Mouse (Mus musculus): Measurements from ENCODE around the gene Fut7. TPM values are rescaled to one million over a fixed set of nuclear protein-coding genes. Genes with fewer than 3 reads are reported as not detected.
A peak's percentile ranks its signal among the peaks of the same experiment; 100 is the strongest.
"Not testable (repeated sequence)": the region's sequence is repeated elsewhere in the genome, so short reads cannot be mapped to it uniquely, and the experiment has no call there.

The Fut7 gene
- polyA plus RNA-seq, 1 experiment = not detected

DNA sequence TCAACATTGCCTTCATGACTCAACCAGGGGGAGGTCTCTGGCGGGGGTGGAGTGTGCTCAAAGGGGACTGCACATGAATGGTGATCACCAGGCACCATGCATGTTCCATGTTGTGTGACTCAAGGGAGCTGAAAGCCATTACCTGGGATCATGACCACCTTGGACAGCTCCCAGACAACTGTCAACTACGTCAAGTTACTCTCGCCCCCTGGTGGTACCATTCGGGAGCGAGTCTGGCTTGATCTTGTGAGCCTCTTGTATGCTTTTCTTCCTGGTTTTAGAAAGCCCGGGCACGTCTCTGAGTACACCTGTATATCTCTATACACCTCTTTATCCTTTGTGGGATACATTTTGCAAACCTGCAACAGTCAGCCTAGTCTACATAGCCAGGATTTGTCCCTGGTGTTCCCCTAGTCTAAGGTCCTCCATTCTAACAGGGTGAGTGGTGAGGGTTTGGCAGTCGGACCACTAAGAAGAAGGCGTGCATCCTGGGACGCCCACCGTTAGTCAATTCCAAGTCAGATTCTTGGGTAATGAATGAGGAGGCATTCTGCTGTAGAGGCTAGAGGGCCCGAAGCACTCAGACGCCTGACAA, 20.6 kb upstream of the Fut7 start:
- Histone ChIP-seq H3K27ac (replicated peaks; ENCODE audit: low read depth, low read length) (no peak overlapping the region), H3K4me1 (ENCODE audit: control insufficient read depth, insufficient read depth, insufficient read length, low read length) (no peaks in the 10 kb centered on the region)

DNA sequence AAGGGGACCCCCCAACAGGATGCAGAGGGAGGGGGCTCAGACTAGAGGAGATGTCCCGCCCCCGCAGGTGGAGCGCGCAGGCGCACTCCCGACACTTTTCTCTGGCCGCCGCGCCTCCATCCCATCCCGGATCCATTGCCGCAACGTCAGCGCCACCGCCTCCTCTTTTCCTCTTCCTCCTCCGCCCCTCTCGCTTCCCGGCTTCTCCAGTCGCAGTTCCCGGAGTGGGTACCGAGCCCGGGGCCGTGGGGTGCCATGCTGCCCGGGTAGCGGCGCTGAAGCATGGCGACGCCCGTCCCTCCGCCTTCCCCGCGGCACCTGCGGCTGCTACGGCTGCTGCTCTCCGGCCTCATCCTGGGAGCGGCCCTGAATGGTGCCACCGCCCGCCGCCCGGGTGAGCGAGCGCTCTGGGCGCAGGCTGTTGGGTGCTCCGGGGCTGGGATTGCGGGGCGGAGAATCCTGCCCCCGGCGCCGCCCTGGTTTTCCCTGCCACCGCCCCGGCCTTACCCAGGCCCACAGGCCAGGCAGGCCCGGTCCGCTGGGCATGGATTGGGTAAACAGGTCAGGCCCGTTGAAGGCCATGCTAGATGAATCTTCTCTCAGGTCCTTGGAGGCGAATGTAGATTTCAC, 20.0 kb upstream of the Fut7 start:
- peak overlapping the region; percentile 68 for H3K4me3 ChIP-seq (ENCODE audit: insufficient read depth, low read depth, low read length)
- no peaks in the 10 kb centered on the region for H3K4me1 ChIP-seq (ENCODE audit: control insufficient read depth, insufficient read depth, insufficient read length, low read length)
- H3K27ac ChIP-seq (replicated peaks; ENCODE audit: low read depth, low read length) = peak overlapping the region; percentile 3; the same call in 1 of the 2 replicates

More for the DNA sequence above, 20.6 kb upstream of the Fut7 start:
- H3K4me3 ChIP-seq (ENCODE audit: insufficient read depth, low read depth, low read length) = peak overlapping the region; percentile 68

DNA sequence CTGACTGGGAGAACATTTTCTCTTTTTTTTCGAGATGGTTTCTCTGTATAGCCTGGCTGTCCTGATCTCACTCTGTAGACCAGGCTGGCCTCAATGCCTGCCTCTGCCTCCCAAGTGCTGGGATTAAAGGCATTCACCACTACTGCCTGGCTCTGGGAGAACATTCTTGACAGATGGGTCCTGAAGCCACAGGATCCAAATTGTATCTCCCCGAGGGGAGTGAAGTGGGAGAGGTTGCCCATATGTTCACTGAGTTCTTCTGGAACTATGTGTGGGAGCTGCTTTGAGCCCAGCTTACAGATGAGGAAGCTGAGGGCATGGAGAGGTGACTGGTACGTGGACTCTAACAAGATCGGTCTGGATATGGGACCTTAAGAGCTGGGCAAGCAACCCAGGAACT, 19.1 kb upstream of the Fut7 start:
- H3K27ac ChIP-seq (replicated peaks; ENCODE audit: low read depth, low read length) = no peak overlapping the region
- H3K4me1 ChIP-seq (ENCODE audit: control insufficient read depth, insufficient read depth, insufficient read length, low read length) = no peaks in the 10 kb centered on the region
- H3K4me3 ChIP-seq (ENCODE audit: insufficient read depth, low read depth, low read length) = peak overlapping the region; percentile 68; the same call in 1 of the 2 replicates

DNA sequence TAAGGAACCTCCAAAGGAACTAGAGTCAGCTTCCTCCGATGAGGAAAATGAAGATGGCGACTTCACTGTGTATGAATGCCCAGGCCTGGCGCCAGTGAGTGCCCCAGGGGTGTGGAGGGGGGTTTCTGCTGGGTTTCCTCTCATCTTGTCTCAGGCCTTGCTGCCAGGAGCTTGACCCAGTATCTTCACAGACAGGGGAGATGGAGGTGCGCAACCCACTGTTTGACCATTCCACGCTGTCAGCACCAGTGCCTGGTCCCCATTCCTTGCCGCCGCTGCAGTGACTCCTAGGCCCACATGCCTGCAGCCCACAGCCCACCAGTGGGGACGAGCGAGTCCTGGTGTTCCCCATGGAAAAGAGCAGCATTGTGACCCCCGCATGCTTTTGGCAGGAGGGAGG, 14.2 kb upstream of the Fut7 start:
- H3K27ac ChIP-seq (replicated peaks; ENCODE audit: low read depth, low read length) = no peak overlapping the region
- no peak overlapping the region for H3K4me3 ChIP-seq (ENCODE audit: insufficient read depth, low read depth, low read length)

DNA sequence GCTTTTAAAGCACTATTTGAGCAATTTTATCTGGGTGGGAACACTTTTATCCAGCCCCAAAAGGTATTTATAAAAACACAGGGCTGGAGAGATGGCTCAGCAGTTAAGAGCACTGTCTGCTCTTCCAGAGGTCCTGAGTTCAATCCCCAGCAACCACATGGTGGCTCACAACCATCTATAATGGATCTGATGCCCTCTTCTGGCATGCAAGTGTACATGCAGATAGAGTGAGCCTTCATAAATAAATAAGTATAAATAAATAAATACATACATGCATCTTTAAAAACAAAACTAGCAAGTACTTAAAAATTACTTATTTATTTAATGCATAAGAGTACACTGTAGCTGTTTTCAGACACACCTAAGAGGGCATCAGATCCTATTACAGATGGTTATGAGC, 9.6 kb upstream of the Fut7 start:
- not testable (repeated sequence) for H3K27ac ChIP-seq (replicated peaks; ENCODE audit: low read depth, low read length); H3K4me3 ChIP-seq (ENCODE audit: insufficient read depth, low read depth, low read length); H3K4me1 ChIP-seq (ENCODE audit: control insufficient read depth, insufficient read depth, insufficient read length, low read length)

More for the DNA sequence above, 14.2 kb upstream of the Fut7 start:
- no peaks in the 10 kb centered on the region for H3K4me1 ChIP-seq (ENCODE audit: control insufficient read depth, insufficient read depth, insufficient read length, low read length)

DNA sequence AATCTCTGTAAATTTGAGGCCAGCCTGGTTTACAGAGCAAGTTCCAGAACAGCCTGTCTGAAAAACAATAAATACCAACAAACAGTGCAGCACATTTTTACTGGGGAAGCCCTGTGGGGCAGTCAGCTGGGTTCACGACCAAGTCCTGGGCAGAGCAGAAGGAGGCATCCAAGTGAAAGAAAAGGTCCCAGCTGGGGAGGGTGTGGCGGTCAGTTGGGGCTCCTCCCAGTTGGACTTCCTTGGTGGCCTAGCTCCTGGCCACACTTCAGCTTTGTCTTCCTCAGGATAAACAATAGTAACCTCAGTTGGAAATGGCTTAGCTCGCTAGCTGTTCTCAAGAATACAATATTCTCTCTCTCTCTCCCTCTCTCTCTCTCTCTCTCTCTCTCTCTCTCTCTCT, 5.6 kb upstream of the Fut7 start:
- H3K4me1 ChIP-seq (ENCODE audit: control insufficient read depth, insufficient read depth, insufficient read length, low read length) = peaks cover 5% of the 10 kb centered on the region
- H3K27ac ChIP-seq (replicated peaks; ENCODE audit: low read depth, low read length) = 0 out of 2 replicates have a peak overlapping the region, but pooled peaks have one; percentile 32
- H3K4me3 ChIP-seq (ENCODE audit: insufficient read depth, low read depth, low read length) = no peak overlapping the region

DNA sequence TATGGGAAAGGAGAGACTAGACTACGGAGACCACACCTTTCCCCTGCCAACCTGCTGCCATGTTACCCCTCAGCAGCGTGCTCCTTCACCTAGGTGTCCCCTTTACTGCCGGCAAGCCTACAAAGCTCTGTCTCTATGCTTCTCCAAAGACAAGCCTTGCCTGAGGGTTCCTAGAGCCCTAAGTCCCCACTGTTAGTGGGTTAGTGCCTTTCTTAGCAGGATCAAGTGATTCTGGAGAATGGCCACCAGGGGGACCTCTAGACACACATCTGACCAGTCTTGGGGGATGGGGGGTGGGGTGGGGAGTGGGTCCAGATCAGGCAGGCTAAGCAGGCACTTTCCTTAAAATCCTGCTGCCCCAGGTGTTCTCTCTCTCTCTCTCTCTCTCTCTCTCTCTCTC, 1.2 kb upstream of the Fut7 start:
- no peak overlapping the region for H3K4me3 ChIP-seq (ENCODE audit: insufficient read depth, low read depth, low read length)
- no peak overlapping the region for H3K27ac ChIP-seq (replicated peaks; ENCODE audit: low read depth, low read length)
- peaks cover 2% of the 10 kb centered on the region for H3K4me1 ChIP-seq (ENCODE audit: control insufficient read depth, insufficient read depth, insufficient read length, low read length)

DNA sequence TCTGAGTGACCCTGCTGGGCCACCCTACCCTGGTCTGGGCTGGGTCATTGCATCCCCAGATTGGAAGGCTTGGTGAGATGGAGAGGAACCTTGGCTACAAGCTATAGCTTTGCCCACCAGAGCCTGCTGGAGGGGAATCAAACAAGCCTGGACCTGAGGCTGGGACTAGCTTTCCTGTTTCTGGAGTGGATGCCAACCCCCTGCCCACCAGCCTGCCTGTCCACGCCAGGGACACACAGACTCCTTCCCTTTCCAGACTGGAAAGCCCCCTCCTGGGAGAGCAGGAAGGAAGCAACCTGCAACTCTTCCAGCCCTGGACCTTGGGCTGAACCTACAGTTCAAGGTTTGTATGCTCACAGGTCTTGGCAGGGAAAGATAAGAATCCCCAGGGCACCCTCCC, 559 bp downstream of the Fut7 start:
- no peak overlapping the region for H3K4me3 ChIP-seq (ENCODE audit: insufficient read depth, low read depth, low read length)
- H3K4me1 ChIP-seq (ENCODE audit: control insufficient read depth, insufficient read depth, insufficient read length, low read length) = peaks cover 2% of the 10 kb centered on the region; the same call in 1 of the 2 replicates
- no peak overlapping the region for H3K27ac ChIP-seq (replicated peaks; ENCODE audit: low read depth, low read length)

DNA sequence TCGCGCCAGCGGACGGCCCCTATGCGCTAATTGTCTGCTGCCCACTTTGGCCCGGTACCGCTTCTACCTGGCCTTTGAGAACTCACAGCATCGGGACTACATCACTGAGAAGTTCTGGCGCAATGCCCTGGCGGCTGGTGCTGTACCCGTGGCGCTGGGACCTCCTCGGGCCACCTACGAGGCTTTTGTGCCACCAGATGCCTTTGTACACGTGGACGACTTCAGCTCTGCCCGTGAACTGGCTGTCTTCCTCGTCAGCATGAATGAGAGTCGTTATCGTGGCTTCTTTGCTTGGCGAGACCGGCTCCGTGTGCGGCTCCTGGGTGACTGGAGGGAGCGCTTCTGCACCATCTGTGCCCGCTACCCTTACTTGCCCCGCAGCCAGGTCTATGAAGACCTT, 2.4 kb downstream of the Fut7 start:
- Histone ChIP-seq H3K27ac (replicated peaks; ENCODE audit: low read depth, low read length) (no peak overlapping the region), H3K4me3 (ENCODE audit: insufficient read depth, low read depth, low read length) (no peak overlapping the region), H3K4me1 (ENCODE audit: control insufficient read depth, insufficient read depth, insufficient read length, low read length) (peaks cover 2% of the 10 kb centered on the region; the same call in 1 of the 2 replicates)

DNA sequence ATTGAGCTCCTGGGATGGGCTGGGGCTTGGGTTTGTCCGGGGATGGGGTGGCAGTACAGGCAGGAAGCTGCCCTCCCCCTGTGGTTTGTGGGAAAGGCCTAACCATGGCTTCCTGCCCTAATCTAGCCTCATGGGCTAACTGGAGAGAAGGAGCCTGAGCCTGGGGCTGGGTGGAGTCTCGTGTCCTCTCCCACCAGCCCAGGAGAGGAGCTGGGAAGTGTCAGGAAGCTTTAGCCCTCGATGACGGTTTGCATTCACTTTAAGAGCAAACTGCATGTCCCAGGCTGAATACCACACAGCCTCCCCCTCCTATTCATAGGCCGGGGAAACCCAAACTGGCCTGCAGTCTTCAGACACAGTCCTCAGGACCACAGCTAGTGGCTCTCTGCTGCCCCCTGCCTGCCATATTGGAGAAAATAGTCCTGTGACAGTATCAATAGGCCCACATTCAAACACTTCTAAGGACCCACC, 3.7 kb downstream of the Fut7 start:
- H3K27ac ChIP-seq (replicated peaks; ENCODE audit: low read depth, low read length) = no peak overlapping the region
- peaks cover 2% of the 10 kb centered on the region; the same call in 1 of the 2 replicates for H3K4me1 ChIP-seq (ENCODE audit: control insufficient read depth, insufficient read depth, insufficient read length, low read length)
- H3K4me3 ChIP-seq (ENCODE audit: insufficient read depth, low read depth, low read length) = no peak overlapping the region

DNA sequence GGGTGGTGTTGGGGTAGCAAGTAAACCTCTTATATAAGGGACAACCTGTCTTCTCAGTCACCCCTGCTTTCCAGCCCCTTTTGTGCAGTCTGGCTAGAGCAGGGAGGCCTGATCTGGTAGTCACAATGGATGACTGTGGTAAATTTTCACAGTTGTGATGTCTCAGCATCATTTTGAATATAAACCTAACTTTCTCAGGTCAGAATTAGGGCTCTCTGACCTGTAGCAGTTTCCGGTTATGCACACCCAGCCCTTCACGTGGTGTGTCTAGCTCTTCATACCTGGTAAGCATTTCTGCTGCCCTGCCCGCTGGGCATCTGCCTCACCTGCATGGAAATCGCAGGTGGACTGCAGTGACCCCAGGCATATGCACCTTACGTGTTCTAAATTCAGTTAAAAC, 4.2 kb downstream of the Fut7 start:
- Histone ChIP-seq H3K4me1 (ENCODE audit: control insufficient read depth, insufficient read depth, insufficient read length, low read length) (peaks cover 2% of the 10 kb centered on the region; the same call in 1 of the 2 replicates), H3K4me3 (ENCODE audit: insufficient read depth, low read depth, low read length) (no peak overlapping the region), H3K27ac (replicated peaks; ENCODE audit: low read depth, low read length) (no peak overlapping the region)

DNA sequence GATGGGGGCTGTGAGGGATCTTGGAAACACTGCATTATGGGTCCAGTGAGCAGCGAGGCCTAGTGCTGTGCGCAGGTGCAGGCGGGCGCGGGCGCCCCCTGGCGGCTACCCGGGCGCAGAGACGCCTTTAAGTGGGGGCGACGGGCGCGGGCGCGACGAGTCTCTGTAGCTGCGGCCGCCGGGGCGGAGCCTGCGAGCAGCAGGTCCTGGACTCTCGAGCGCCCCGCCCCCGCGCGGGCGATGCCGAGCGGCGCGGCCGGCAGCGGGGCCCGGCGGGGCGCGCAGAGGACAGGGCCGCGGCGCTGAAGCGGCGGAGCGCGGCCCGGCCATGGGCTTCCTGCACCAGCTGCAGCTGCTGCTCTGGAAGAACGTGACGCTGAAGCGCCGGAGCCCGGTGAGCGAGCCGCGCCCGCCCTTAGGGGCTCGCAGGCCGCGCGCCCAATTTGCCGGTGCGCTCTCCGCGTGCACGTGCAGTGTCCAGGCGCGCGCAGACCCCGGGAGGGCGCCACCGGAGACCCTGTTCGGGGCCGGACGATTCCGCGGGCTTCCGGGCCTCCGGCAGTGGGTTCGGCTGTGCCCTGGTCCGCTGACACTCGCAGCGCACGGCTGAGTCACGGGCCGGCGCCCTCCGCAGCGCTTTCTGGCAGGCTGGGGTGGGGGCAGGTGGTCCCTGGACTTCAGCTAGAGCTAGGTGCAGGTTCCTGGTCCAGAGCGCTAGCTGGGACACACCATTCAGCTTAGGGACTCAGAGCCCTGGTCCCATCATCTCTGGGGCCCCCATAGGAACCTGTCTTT, 5.6 kb downstream of the Fut7 start, which contains the start of gene Abca2:
Abca2 (plus strand) TSS at position 262 of the 795 bp plus-strand sequence.
- Histone ChIP-seq H3K4me3 (ENCODE audit: insufficient read depth, low read depth, low read length) (peak within 1 kb of the TSS; percentile 76), H3K4me1 (ENCODE audit: control insufficient read depth, insufficient read depth, insufficient read length, low read length) (peaks cover 2% of the 10 kb centered on the region; the same call in 1 of the 2 replicates), H3K27ac (replicated peaks; ENCODE audit: low read depth, low read length) (no peak within 1 kb of the TSS)

DNA sequence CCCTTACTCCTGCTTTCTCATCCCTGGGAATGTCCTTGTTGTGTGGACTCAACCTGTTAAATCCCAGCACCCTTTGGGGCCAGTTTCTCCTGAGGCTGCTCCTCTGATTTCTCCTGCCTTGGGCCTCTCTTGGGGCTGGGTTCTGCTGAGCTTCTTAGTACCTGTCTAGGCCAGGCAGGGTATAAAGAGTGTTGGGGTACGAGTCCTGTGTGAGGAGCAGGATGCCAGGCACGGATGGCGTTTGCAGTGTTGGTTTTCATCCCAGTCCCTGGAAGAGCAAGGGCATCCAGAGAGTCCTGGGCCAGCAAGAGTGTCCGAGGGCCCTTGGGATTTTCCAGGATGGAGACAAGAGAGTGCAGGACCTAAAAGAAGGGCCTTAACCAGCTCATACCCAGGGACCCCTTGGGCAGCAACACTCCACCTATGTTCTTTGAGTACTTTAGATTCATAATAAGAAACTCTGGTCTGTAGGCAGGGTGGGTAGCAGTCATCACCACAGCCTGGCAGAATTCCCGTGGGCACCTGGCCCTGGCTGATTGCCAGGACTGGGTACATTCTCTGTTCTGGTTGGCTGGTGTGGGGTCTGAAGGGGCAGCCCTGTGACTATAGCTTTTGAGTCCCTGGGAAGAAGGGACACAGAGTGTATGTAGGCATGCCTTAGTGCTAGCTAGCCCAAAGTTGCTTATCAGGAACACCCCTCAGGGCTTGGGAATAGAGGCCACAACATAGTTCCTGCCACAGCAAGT, 6.5 kb downstream of the Fut7 start:
- Histone ChIP-seq H3K27ac (replicated peaks; ENCODE audit: low read depth, low read length) (no peak overlapping the region), H3K4me1 (ENCODE audit: control insufficient read depth, insufficient read depth, insufficient read length, low read length) (peaks cover 2% of the 10 kb centered on the region; the same call in 1 of the 2 replicates), H3K4me3 (ENCODE audit: insufficient read depth, low read depth, low read length) (peak overlapping the region; percentile 76)

DNA sequence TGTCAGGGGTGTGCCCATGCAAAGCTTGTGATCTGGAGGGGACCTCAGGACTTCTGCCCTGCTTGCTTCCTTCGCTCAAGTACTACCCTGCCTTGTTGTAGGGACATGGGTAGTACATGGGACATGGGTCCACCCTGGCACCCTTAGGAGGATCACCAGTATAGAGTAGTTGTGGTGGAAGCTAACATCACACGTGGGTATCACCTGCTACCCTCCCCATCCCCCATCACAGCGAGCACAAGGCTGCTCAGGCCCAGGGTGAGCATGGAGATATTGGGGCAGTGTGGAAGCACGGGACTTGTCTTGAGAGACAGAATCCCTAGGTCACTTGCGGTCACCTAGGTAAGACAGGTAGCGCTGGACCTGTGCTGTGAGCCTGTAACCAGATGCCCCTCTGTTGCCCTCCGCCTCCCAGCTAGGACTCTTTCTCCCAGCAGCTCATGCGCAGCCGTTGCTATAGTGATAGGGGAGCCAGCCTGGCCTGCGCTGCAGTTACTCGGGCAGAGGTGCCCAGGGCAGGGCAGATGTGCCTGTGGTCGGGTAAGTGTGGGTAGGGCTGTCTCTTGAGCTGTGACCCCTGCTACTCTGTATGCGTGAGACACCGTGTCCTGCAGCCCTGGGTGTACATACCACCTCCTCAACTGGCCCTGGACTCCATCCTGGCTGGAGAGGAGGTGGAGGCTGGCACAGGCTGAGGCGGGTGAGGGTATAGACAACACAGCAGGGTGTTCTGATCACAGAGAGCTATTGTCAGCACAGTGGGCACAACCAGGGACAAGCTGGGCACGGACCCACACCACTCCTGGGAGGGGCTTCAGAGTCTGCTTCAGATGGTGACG, 7.5 kb downstream of the Fut7 start:
- H3K27ac ChIP-seq (replicated peaks; ENCODE audit: low read depth, low read length) = no peak overlapping the region
- H3K4me1 ChIP-seq (ENCODE audit: control insufficient read depth, insufficient read depth, insufficient read length, low read length) = peaks cover 2% of the 10 kb centered on the region; the same call in 1 of the 2 replicates

More for the DNA sequence above, 7.5 kb downstream of the Fut7 start:
- H3K4me3 ChIP-seq (ENCODE audit: insufficient read depth, low read depth, low read length) = no peak overlapping the region
